Mouse (Mus musculus) neural tube, embryonic 14.5 days (tissue): ENCODE measurements around the gene Tsks. TPM values are rescaled to one million over a fixed set of nuclear protein-coding genes. Genes with fewer than 3 reads are reported as not detected.

ENCODE experiments used
- ATAC-seq: fragments of 200-750 bp; cut with Nextera tagmentation; 2 replicates; pipeline ENCODE4 v1.8.0; 2017; ENCODE audit warnings: low read depth, mild to moderate bottlenecking, moderate TSS enrichment, moderate library complexity
- H3K27ac ChIP-seq: fragments of 300-500 bp; sonication (generic); 2 replicates; pipeline ENCODE4 v1.5.1; 2014; ENCODE audit warnings: low read depth, mild to moderate bottlenecking, control low read depth, low read length, moderate library complexity, mixed read lengths
- H3K27me3 ChIP-seq: fragments of 300-500 bp; sonication (generic); 2 replicates; pipeline ENCODE4 v1.6.1; 2014; ENCODE audit warnings: low read length; ENCODE audit not compliant: control insufficient read depth, insufficient read depth
- H3K36me3 ChIP-seq: fragments of 300-500 bp; sonication (generic); 2 replicates; pipeline ENCODE4 v1.6.1; 2014; ENCODE audit warnings: low read length, mixed read lengths; ENCODE audit not compliant: control insufficient read depth, insufficient read depth
- H3K4me1 ChIP-seq: fragments of 300-500 bp; sonication (generic); 2 replicates; pipeline ENCODE4 v1.6.1; 2014; ENCODE audit warnings: low read length; ENCODE audit not compliant: control insufficient read depth, insufficient read depth
- H3K4me2 ChIP-seq: fragments of 300-500 bp; sonication (generic); 2 replicates; pipeline ENCODE4 v1.6.1; 2014; ENCODE audit warnings: mild to moderate bottlenecking, low read depth, low read length, control low read depth
- H3K4me3 ChIP-seq: fragments of 300-500 bp; sonication (generic); 2 replicates; pipeline ENCODE4 v1.5.1; 2014; ENCODE audit warnings: low read depth, low read length, control low read depth, mixed read lengths
- H3K9ac ChIP-seq: fragments of 300-500 bp; sonication (generic); replicated peaks from 2 replicates; pipeline ENCODE4 v1.6.1; 2014; ENCODE audit warnings: low read depth, mild to moderate bottlenecking, control low read depth, low read length, mixed read lengths
- H3K9me3 ChIP-seq: fragments of 300-500 bp; sonication (generic); 2 replicates; pipeline ENCODE4 v1.6.1; 2016; ENCODE audit warnings: low read length; ENCODE audit not compliant: control insufficient read depth
- whole genome bisulfite sequencing: fragments of 180-500 bp; shearing (Covaris S2); extraction: QIAGEN DNeasy Blood & Tissue Kit; methylation state at CpG from one replicate; pipeline ENCODE4 v1.1.7; 2014; 5-methylcytosine and 5-hydroxymethylcytosine counted together
- polyA plus RNA-seq: library from polyadenylated mRNA; unstranded; fragments of >200 nt; fragmentation: Nextera tagmentation; extraction: Ambion mirVana; gene quantifications from 2 replicates; pipeline ENCODE4 v1.2.1, GENCODE M21; 2014

The Tsks gene
- polyA plus RNA-seq, 1 experiment from 2014 or later = 0.11 TPM

GRCm38 (mm10) chr7:44981539-44981938, 38.5 kb downstream of the Tsks start:
- no peak overlapping the region for H3K4me3 ChIP-seq
- peaks cover 15% of the 10 kb centered on the region; the same call in 1 of the 2 replicates for H3K4me1 ChIP-seq
- H3K36me3 ChIP-seq = peaks cover 53% of the 10 kb centered on the region
- H3K9me3 ChIP-seq = no peaks in the 10 kb centered on the region
- H3K27ac ChIP-seq = no peak overlapping the region
- 96% methylated on average over 8 of the region's 8 CpGs for WGBS
- no peak for ATAC-seq
- no peak overlapping the region for H3K9ac ChIP-seq
- no peaks in the 10 kb centered on the region for H3K27me3 ChIP-seq
- H3K4me2 ChIP-seq = no peak overlapping the region

DNA sequence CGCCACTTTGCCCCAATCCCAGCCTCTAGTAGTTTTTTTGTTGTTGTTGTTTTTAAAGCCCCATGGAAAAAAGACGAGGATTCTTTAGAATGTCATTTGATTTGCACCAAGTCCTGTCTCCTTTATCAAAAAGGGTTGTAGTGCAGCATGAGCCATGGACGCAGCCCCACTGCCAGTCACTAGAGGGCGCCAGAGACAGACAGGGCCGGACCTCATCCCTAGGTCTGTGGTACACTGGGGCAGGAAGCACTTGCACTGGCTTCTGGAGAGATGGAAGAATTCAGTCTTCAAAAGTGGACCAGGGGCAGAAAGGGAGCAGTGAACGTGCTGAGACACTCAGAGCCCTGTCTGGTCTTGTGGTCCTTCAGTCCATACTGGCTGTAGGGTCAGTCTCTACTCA, 40.1 kb downstream of the Tsks start:
- Histone ChIP-seq H3K4me2 (no peak overlapping the region), H3K9me3 (no peaks in the 10 kb centered on the region), H3K27ac (no peak overlapping the region), H3K27me3 (no peaks in the 10 kb centered on the region), H3K9ac (no peak overlapping the region), H3K4me3 (no peak overlapping the region), H3K36me3 (peaks cover 38% of the 10 kb centered on the region), H3K4me1 (peaks cover 20% of the 10 kb centered on the region)
- no peak for ATAC-seq
- 39% methylated on average over 6 of the region's 6 CpGs for WGBS

GRCm38 (mm10) chr7:44983944-44984832, 41.2 kb downstream of the Tsks start:
- Histone ChIP-seq H3K9ac (0 out of 2 replicates have a peak overlapping the region, but pooled peaks have one; percentile 5), H3K4me3 (no peak overlapping the region; the same call in 1 of the 2 replicates), H3K4me1 (peaks cover 26% of the 10 kb centered on the region), H3K27ac (no peak overlapping the region), H3K9me3 (no peaks in the 10 kb centered on the region), H3K27me3 (no peaks in the 10 kb centered on the region), H3K36me3 (peaks cover 28% of the 10 kb centered on the region), H3K4me2 (peak overlapping the region; percentile 64)
- 87% methylated on average over 7 of the region's 7 CpGs for WGBS
- ATAC-seq = no peak

DNA sequence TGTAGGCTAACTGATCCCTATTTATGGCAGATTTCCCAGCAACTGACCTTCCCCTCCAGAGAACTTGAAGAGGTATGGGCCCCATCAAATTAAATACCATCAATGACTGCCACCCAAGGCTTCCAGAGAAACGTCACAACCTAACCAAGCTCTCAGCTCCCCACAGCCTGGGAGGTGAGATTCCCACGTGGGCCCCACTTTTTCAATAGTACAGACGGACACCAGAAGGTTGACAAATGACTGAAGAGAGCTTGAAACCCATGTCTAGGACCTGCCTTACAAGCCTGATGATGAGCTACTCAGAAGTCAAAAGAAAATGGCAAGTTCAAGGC, 41.8 kb downstream of the Tsks start:
- WGBS = 46% methylated on average over 3 of the region's 3 CpGs

GRCm38 (mm10) chr7:44985595-44986191, 42.7 kb downstream of the Tsks start:
- H3K4me3 ChIP-seq = peak overlapping the region; percentile 90
- H3K4me2 ChIP-seq = peak overlapping the region; percentile 64
- peak overlapping the region; percentile 91 for H3K27ac ChIP-seq
- peak; percentile 5 for ATAC-seq
- no peaks in the 10 kb centered on the region for H3K9me3 ChIP-seq
- H3K4me1 ChIP-seq = peaks cover 26% of the 10 kb centered on the region
- H3K27me3 ChIP-seq = no peaks in the 10 kb centered on the region
- peaks cover 14% of the 10 kb centered on the region for H3K36me3 ChIP-seq
- H3K9ac ChIP-seq = peak overlapping the region; percentile 99
- under 1% methylated on average over 37 of the region's 45 CpGs for WGBS

More for the DNA sequence above, 41.8 kb downstream of the Tsks start:
- no peak for ATAC-seq
- Histone ChIP-seq H3K4me2 (peak overlapping the region; percentile 64), H3K9ac (no peak overlapping the region), H3K9me3 (no peaks in the 10 kb centered on the region), H3K4me3 (peak overlapping the region; percentile 90), H3K4me1 (peaks cover 26% of the 10 kb centered on the region), H3K27me3 (no peaks in the 10 kb centered on the region), H3K27ac (no peak overlapping the region), H3K36me3 (peaks cover 22% of the 10 kb centered on the region)

DNA sequence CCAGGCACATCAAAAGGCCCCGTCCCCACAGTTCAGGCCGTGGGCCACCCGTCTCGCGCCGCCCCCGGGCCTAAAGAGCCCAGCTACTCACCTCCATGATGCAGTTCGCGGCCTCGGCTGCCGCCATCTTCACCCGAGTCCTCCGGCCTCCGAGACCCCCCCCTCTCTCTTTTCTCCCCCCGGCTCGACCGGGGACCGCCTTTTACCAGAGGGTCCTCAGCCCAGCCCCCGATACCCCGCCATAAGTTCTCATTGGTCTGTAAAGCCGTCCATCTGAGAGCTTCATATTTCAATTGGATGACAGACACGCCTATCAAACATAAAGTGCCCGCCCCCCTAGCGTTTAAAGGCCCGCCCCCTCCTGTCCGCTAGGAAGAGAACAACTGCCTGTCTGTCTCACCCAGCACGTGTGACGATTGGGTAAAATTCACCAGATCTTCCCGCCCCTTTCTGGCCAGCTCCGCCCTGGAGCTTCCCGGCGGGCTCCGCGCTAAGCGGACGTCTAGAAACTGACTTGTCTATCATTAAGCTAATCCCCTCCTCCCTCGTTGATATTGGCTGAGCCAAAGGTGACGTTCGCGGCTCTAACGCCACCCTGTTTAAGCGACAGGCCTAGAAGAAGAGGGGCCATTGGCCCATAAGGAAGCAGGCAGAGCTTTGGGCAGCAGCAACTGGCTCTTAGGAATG, 43.3 kb downstream of the Tsks start, which contains the start of gene Prmt1:
TSS of gene Prmt1 (minus strand) at position 377 of the 687 bp plus-strand sequence.
- Histone ChIP-seq H3K4me1 (peaks cover 26% of the 10 kb centered on the region), H3K9ac (peak within 1 kb of the TSS; percentile 99), H3K27me3 (no peaks in the 10 kb centered on the region), H3K4me3 (peak within 1 kb of the TSS; percentile 90), H3K27ac (peak within 1 kb of the TSS; percentile 91), H3K4me2 (peak within 1 kb of the TSS; percentile 79), H3K9me3 (no peaks in the 10 kb centered on the region), H3K36me3 (peaks cover 9% of the 10 kb centered on the region)
- ATAC-seq = peak; percentile 96
- WGBS = 1% methylated on average over 42 of the region's 42 CpGs

DNA sequence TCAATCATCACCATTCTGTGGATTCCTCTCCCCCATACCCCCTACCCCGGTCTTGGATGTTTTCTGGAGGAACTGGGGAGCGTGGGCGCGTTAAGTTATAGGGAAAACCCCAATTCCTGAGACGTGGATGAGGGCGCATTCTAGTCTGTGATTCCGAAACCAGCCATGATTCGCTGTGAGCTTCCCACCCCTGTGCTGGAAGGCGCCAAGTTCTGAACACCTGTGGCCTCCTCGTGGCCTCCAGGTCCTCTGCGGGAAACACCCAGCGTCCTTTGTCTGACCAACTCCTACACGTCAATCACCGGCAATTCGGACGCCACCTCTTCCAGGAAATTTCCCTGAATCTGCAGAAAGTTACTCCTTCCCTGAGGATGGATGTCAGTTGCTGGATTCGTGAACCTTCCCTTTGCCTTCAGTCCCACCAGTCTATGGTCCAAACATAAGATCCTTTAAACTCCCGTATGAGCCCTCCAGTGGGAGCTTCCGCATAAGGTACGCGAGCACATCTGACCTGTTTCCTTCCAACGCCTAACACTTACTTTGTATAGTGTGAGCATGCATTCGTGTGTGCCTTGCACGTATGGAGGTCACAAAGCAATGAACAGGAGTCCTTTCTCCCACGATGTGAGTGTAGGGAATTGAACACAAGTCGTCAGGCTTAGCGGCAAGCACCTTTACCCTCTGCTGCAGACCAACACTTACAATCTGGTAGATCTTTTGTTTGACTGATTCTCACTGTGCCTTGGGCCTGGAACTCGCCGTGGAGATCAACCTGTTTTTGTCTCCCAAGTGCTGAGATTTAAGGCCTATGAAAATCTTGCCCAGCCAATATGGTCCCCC, 44.1 kb downstream of the Tsks start:
- Histone ChIP-seq H3K4me1 (peaks cover 26% of the 10 kb centered on the region), H3K9me3 (no peaks in the 10 kb centered on the region), H3K27ac (peak overlapping the region; percentile 85), H3K4me3 (peak overlapping the region; percentile 90), H3K27me3 (no peaks in the 10 kb centered on the region), H3K9ac (peak overlapping the region; percentile 76), H3K36me3 (peaks cover 1% of the 10 kb centered on the region), H3K4me2 (peak overlapping the region; percentile 79)
- under 1% methylated on average over 29 of the region's 29 CpGs for WGBS
- ATAC-seq = peak; percentile 12

DNA sequence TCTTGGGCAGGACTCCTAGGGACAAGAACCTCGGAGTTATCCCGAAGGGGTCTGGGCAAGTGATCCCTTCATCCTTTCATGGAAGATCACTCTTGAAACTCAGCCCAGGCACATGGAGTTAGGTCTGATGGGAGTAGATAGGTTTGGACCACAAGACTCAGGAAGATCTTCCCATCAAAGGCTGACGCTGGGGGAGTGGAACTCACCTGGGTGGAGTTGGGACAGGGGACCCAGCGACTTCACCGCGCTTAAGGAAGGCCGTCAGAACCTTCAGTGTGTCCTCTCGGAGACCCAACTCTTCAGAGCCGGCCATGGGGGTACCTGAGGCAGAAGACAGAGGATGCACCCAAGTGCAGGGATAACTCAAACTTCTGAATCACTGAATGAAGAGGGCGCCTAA, 53.7 kb downstream of the Tsks start:
- WGBS = 18% methylated on average over 10 of the region's 10 CpGs
- H3K4me3 ChIP-seq = peak overlapping the region; percentile 59
- peak overlapping the region; percentile 70 for H3K4me2 ChIP-seq
- H3K9me3 ChIP-seq = no peaks in the 10 kb centered on the region
- peak overlapping the region; percentile 1; the same call in 1 of the 2 replicates for H3K9ac ChIP-seq
- H3K27me3 ChIP-seq = no peaks in the 10 kb centered on the region
- H3K36me3 ChIP-seq = peaks cover 7% of the 10 kb centered on the region; the same call in 1 of the 2 replicates
- ATAC-seq = no peak
- no peak overlapping the region for H3K27ac ChIP-seq
- H3K4me1 ChIP-seq = peaks cover 10% of the 10 kb centered on the region
